Mouse (Mus musculus) liver (tissue): ENCODE measurements around the gene Gimap4.
"Not testable (repeated sequence)": the region's sequence is repeated elsewhere in the genome, so short reads cannot be mapped to it uniquely, and the experiment has no call there.

Experiments
- DNase-seq: peaks from one replicate; pipeline ENCODE4 v3.0.0-alpha.2; 2020; ENCODE audit warnings: mixed read lengths

Gene Gimap4

DNA sequence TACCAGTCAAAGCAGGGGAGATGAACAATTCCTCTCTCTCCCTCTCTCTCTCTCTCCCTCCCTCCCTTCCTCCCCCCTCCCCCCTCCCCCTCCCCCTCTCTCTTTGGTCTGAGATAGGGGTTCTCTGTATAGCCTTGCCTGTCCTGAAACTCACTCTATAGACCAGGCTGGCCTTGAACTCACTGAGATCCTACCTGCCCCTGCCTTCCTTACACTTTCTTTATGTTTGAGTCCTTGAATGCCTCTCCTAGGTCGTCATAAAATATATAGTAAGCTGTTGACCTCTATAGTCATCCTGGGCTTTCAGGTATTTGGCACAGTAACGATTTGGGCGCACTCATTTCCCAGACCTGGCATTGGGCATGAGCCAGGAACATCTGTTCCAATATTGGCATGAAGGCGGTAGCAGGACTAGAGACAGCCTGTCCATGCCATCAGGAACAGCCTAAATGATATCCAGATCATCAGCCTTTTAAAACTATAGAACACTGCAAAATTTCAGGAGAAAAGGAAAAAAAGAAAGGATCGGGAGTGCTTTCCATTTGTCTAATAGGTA lies 7.4 kb upstream of the Gimap4 start:
- DNase-seq = no peak

DNA sequence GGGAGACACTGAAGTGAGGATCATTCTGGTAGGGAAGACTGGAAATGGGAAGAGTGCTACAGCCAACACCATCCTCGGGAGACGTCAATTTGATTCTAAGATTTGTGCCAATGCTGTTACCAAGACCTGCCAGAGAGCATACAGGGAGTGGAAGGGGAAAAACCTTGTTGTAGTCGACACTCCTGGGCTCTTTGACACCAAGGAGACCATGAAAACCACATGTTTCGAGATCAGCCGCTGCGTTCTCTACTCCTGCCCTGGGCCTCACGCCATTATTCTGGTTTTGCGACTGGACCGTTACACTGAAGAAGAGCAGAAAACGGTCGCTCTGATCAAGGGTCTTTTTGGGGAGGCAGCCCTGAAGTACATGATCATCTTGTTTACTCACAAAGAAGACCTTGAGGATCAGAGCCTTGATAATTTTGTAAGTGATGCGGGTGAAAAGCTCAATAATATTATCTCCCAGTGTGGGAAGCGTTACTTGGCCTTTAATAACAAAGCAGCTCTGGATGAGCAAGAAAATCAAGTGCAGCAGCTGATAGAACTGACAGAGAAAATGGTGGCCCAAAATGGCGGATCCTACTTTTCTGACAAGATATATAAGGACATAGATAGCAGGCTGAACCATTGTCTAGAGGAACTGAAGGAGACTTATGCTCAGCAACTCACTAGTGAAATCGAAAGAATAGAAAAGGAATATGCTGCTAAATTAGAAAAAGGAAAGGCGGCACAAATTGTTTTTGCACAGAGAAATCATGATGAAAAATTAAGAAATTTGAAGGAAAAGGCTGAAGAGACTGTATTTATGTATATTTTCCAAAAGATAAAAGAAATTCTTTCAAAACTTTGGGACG lies 6.6 kb upstream of the Gimap4 start:
- no peak for DNase-seq

DNA sequence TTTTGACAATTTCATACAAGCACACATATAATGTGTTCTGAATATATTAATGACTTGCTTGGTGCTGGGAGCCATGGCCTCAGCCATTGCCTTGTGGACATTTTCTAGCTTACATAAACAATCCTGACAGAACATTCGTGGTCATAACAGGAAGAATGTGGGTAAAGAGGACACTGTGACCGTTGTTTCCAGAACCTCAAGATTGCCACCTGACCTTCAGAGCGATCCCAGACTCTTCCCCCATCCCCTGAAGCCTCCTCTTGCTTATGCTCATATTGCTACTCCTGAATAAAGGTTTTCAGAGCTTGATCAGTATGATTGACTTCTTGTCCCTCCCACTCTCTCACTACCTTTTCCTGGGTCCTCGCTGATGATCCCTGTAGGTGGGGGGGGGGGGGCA lies 6.0 kb upstream of the Gimap4 start:
- no peak for DNase-seq

DNA sequence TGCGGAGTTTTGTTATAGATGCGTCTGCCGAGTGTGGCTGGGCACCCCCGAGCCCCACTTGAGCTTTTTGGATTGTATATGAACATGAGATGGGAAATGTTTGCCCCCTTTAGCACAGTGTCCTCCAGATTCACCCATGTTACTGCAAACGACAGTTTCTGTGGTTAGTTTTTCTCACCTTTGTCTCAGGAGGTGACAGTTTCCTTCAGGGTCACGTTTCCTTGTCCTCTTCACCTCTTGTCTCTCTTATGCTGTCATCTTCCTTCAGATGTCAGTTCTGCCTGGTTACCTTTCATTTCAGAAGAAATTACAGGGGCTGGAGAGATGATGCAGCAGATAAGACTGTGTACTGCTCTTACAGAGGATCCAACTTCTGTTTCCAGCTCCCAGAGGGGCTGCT lies 4.6 kb upstream of the Gimap4 start:
- no peak for DNase-seq

DNA sequence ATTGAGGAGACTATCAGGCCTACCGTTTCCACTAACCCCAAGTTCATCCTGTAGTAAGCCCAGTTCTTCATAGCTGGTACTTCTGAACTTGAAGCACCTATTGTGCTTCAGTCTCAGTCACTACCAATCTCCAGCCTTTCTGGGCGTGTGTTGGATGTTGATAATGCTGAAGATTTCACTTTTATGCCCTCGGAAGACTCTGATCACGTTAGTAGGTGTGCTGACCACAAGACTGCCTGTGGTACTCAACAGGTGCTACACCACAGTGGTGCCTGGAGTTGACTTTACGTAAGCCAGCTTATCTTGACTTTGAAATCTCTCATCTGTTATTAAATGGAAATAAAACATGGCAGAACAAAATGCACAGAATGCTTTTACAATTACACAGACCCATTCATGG lies 3.9 kb upstream of the Gimap4 start:
- DNase-seq = no peak

DNA sequence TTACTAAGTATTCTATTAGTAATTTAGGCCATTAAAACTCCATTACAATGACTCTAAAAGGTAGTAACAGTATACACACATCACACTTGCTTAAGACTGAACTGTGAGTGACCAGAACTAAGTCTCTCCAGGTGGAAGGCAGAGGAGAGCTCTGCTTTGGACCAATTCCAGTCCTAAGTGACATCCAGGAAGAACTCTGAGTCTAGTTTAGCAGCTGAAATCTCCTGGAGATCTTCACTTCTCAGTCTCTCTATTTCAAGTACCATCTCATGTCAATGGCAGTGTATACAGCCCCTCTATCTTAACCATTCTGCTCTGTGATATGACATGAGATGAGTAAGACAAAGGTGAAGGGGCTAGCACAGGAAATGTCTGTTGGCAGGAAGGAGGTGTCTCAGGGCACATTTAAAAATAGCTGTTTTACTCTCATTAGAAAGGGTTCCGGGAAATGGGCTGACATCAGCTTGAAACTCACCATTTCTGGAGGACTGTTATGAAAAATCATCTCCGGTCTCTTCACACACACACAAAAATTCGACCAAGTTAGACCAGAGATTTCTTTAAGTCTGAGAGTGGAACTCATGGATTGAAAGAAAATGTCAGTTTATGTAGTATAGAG lies 2.8 kb upstream of the Gimap4 start:
- DNase-seq = no peak

DNA sequence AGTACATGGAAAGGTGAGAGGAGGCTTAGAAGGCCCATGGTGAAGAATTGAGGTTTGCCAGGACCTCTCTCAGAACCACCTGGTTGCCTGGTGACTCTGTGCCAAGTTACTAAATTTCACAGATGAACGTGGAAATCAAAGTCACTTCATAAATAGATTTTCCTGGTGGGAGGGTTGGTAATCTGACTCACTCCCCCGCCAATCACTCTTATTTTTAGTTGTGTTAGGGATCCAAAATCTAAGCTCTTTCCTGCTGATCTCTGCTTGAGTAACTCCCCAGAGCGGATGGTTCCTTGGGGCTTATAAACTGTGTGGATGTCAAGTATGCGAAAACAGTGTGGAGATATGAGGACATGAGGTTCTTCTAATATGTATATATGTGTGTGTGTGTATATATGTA lies 2.1 kb upstream of the Gimap4 start:
- no peak for DNase-seq

DNA sequence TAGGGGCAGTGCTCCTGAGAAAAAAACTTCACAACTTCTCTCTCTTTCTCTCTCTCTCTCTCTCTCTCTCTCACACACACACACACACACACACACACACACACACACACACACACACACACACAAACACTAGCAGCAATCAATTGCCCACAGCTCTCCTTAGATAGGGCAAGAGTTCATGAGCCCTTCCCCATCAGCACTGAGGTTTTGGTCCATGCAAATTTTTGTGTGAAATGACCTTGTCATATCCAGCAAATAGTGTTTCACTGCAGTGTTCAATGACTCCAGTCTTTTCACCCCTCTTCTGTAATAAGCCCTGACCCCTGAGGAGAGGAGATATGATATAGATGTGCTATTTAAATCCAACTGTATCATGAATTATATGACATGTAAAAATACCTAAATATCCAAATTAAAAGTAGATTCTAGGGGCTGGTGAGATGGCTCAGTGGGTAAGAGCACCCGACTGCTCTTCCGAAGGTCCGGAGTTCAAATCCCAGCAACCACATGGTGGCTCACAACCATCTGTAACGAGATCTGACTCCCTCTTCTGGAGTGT lies 1.0 kb upstream of the Gimap4 start:
- DNase-seq = not testable (repeated sequence)

DNA sequence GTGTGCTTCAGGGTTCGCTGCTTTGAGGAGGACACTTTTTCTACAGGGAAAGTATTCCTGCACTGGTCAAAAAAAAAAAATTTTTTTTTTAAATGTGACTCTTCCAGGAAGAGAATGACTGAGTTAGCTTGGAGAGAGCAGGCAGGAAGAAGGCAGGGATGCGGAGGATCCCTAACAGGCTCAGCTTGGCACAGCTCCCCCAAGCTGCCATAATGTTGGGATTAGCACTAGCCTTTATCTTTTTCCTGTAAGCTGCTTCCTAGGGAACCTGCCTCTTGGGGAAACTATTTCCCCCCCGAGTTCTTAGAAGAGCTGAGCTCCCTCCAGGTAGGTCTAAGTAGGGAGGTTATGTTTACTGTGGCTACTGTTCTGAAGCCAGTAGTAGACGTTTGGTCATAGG lies 457 bp downstream of the Gimap4 start:
- no peak for DNase-seq

DNA sequence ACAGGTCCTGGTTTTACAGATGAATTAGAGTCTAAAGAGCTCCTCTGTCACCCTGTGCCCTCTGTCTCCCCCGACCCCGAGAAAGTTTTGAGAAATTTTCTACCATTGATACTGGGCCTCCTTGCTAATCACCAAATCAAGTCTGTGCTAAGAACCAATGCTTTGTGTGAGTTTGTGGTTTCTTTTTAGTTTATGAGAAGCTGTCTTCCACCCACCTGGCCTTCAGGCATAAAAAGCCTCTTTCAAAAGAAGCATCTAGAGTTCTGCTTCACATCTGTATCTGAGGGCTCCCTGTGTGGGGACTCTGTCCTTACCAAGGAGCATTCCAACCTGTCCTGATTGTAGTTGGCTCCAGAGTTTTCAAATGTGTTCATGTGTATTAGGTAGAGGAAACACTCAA lies 902 bp downstream of the Gimap4 start:
- no peak for DNase-seq

DNA sequence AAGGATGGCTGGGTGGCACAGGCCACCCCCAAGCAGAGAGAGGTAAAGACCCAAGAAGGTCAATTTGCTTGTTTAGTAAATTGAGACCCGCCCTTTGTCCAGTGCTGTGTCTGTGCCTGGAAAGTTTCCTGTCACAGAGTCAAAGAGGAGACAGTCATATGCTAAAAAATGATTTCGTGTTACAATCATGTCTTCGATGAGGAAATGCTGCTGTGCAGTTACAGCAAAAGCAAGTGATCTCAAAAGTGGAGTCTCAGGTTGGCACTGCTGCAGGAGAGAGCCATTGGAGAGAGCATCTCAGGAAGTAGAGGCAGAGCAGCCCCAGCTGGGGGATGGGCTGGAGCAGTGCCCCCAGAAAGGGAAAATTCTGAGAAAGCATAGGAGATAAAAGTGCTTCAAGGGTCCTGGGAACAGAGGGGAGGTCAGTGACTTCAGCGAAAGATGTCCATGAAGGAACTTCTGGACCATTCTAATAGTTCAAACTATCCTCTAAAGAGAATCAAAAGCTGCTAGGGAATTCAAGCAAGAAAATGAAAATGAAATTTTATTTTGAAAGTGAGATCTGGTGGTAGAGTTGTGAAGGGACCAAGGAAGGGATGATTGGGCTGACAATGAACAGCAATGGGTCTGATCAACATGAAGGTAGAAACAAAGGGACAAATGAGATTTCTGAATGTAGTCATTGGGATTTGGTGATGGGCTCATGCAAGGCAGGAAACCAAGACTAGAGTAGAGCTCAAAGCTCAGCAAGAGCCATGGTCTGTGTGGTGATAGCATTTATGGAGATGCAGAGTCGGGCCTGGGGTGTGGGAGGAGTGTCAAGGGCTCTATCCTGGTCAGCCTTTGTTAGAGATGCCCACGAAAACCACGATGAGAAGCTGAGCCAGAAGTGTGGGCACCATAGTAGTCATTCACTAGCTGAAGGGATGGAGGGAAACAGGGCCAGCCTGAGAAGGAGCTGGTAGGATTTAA lies 1.6 kb downstream of the Gimap4 start:
- DNase-seq = no peak

DNA sequence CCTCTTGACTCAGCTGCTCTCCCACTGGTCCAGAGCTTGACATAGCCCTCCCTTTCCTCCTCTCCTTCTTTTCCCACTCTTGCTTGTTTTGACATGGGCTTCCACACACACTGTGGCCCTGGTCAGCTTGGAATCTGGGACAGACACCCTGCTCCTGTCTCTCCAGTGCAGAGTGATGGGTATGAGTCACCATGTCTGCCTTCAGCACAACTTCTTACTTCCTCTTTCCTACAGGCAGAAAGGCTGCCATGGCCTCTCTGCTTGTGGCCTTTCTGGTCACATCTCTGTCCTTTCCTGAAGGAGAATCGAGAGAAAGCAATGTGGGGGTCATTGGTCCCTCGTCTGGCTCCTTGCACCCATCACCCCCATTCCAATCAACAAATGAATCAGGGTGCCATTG lies 2.7 kb downstream of the Gimap4 start:
- no peak for DNase-seq

DNA sequence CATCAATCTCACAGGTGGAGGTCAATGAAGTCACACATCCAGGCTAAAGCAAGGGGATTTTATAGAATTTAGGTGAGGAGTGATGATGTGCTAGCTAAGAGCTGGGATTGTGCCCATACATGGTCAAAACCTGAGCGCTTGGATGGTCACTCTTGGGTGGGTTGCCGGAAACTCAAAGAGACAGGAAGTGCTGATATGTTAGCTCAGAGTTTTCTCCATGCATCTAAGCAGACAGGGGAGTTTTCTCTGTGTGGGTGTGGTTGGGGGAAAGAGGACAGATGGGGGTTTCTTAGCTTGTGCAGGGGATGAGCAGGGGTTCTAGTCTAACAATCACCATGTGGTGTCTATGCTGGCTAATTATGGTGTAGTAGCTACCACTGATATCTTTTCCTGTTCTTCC lies 5.0 kb downstream of the Gimap4 start:
- DNase-seq = no peak

DNA sequence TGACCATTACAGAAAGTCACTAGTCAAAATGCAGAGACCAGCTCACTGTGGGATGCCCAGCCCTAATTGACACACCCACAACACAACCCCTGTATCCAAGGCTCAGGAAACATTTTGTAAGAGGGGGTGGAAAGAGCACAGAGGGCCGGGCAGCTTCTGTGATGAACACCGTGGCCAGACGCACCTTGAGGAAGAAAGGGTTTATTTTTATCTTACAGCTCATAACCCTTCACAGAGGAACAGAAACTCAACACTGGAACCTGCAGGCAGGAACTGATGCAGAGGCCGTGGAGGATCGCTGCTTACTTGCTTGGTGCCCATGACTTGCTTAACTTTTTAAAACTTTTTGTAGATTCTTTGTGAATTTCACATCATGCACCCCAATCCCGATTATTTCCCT lies 8.6 kb downstream of the Gimap4 start:
- no peak for DNase-seq

DNA sequence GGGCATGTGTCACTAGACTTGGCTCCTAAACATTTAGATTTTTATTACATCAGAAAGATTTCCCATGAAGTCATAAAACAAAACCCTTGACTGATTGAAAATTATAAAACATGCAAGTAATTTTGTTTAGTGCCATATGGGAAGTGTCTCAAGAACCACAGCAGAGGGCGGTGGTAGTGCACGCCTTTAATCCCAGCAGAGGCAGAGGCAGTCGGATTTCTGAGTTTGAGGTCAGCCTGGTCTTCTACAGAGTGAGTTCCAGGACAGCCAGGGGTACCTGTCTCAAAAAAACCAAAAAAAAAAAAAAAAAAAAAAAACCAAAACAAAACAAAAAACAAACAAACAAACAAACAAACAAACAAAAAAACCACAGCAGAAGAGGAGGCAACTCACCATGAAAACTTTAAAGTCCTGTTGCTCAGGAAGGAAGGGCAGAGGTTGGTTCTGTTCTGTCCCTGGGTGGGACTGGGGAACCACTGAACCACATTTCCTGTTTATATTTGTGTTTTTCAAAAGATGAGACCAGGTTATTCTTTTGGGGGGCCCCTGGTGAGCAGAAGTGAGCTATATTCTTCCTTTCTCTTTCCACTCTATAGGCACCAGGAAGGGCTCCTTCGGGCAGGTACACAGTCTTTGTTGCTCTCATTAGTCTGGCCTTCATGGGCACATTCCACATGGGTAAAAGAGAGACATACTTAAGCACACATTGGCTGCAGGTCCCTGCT lies 12.6 kb downstream of the Gimap4 start:
- no peak for DNase-seq

DNA sequence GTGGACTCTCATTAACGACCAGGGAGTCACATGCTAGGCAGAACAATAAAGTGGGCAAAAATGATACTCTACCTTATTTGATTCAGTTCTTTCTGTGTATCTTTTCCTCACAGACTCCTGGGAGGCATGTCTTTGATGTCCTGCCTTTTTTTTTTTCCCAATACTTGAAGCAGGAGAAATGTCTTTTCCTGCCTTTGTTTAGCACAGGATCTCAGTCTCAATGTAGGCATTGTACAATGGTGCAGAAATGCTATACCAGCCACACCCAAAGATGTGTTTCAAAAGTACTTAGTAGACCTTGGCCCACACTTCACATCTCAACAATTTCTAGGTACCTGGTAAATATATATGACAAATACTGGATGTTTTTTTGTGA lies 13.2 kb downstream of the Gimap4 start:
- no peak for DNase-seq

DNA sequence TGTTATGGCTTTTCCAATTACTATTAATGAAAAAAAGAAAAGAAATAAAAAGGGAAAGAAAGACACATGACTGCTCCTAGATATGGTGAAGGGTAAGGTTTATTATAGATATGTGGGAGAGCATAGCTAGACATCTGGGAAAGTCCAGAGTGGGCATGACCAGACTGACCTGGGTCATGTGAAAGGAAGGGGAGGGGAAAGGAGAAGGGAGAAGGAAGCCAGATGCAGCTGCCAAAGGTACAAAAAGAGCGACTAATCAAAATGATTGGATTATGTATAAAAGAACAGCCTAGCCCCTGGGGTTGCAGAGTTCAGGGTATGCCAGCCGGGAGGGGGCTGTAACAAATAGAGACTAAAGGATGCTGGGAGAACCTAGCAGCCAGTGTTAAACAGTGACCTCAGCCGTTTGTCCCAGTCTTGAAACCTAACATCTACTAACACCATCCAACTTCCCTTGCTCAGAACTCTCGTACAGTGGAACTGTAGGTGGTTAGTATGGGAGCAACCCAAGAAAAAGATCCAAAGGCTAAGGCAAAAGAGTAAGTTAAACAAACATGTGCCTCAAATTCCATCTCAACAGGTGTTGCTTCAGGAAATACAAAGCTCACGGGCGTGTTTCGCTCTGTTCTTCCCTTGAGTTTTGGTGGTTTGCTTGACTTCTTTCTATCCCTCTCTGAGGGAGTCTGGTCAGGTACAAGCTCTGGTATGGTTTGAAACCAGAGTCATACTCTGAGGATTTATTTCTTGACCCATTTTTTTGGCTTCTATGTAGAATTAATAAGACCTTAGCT lies 13.9 kb downstream of the Gimap4 start:
- DNase-seq = no peak

DNA sequence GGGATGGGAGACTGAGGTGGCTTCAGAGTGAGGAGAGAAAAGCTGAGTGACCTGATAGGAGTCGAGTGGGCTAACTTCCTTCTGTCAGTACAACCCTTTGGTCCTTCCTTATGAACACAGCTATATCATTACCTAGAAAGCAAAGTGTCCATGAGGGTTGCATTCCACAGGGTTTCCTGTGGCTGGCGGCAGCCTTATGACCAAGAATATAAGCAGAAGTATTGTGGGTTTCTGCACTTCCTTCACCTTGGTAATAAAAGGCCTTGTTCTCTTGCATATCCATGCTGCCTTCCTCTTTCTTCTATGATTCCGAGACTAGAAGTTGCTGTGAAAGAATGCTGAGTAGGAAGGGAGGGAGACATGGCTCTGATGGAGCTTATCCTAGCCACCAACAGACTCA lies 14.5 kb downstream of the Gimap4 start:
- no peak for DNase-seq

DNA sequence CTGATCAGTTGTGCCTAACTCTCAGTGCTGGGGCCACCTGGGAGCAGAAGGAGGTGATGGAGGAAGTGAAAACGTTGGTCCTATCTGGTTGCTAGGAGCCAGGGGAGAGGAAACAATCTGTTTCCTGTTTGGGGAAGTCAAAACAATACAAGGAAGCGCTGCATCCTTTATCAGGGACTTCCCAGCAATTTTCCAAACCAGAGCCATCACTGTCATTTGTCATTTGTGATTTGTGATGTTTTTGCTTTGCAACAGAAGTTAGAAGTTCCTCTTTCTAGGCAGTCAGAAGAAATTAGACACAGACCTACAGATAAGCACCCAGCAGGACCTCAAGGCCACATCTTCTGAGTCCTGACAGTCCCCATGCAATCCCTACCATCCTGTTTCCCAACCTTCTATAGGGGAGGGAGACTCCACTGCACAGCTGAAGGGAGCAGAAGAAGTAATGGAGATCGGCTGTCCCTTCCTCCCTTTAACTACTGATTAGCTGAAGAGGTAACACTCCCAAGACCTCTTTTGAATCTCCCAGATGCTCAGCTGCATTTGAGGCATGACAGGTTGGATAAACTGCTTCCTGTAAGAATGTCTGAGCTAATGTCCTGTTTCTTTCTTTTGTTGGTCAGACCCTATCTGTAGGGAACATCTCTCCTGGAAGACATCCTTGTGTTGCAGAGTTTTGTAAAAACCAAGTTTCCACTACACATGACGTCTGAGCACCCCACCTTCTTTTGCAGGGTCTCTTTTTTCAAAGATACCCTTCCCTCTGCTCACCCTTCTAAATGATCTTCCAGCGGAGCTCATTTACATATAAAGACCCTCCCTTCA lies 16.1 kb downstream of the Gimap4 start:
- DNase-seq = no peak

DNA sequence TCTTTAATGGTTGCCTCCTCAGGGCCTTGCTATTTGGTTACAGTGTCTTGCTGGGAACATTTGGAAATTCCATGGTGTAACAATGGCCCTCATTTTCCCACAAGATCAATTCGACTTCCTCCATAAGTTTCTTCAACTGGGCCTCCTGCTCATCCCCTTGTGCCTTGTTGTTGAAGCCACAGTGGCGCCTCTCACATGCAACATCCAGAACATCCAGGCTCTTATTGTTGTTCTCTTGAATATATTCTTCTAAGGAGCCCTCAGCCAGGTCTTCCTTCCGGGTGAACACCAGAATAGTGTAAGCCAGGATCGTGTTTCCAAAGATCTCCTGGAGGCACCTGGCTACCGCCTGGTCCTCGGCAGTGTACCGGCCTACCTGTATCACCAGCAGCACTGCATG lies 17.8 kb downstream of the Gimap4 start:
- DNase-seq = no peak
